Mouse (Mus musculus) midbrain, embryonic 15.5 days (tissue): ENCODE results near the gene Mras. TPM values are rescaled to one million over a fixed set of nuclear protein-coding genes. Genes with fewer than 3 reads are reported as not detected.

Source experiments
- ATAC-seq: fragments of 200-750 bp; cut with Nextera tagmentation; replicated peaks from 2 replicates; pipeline ENCODE4 v1.8.0; 2017; ENCODE audit warnings: moderate TSS enrichment
- H3K27ac ChIP-seq: fragments of 300-500 bp; sonication (generic); 2 replicates; pipeline ENCODE4 v1.5.1; 2015; ENCODE audit warnings: mild to moderate bottlenecking, inconsistent platforms
- H3K27me3 ChIP-seq: fragments of 300-500 bp; sonication (generic); replicated peaks from 2 replicates; pipeline ENCODE4 v1.6.1; 2015; ENCODE audit warnings: inconsistent platforms
- H3K36me3 ChIP-seq: fragments of 300-500 bp; sonication (generic); replicated peaks from 2 replicates; pipeline ENCODE4 v1.6.1; 2015; ENCODE audit warnings: inconsistent platforms
- H3K4me1 ChIP-seq: fragments of 300-500 bp; sonication (generic); 2 replicates; pipeline ENCODE4 v1.6.1; 2015; ENCODE audit warnings: inconsistent platforms
- H3K4me2 ChIP-seq: fragments of 300-500 bp; sonication (generic); 2 replicates; pipeline ENCODE4 v1.6.1; 2015; ENCODE audit warnings: inconsistent platforms, mild to moderate bottlenecking, moderate library complexity
- H3K4me3 ChIP-seq: fragments of 300-500 bp; sonication (generic); 2 replicates; pipeline ENCODE4 v1.5.1; 2015; ENCODE audit warnings: mild to moderate bottlenecking, inconsistent platforms
- H3K9ac ChIP-seq: fragments of 300-500 bp; sonication (generic); 2 replicates; pipeline ENCODE4 v1.6.1; 2015; ENCODE audit warnings: mild to moderate bottlenecking, inconsistent platforms
- H3K9me3 ChIP-seq: fragments of 300-500 bp; sonication (generic); 2 replicates; pipeline ENCODE4 v1.6.1; 2016; ENCODE audit warnings: inconsistent platforms
- WGBS: fragments of 180-500 bp; shearing (Covaris S2); methylation state at CpG from one replicate; pipeline ENCODE4 v1.1.7; 2015; ENCODE audit warnings: mixed read lengths; 5-methylcytosine and 5-hydroxymethylcytosine counted together
- polyA plus RNA-seq: library from polyadenylated mRNA; unstranded; fragments of >200 nt; fragmentation: Nextera tagmentation; extraction: Ambion mirVana; gene quantifications from 2 replicates; pipeline ENCODE4 v1.2.1, GENCODE M21; 2015

Mras gene
- polyA plus RNA-seq, 1 experiment from 2014 or later: 64.3 TPM

- WGBS: 83% methylated on average over 13 of the region's 13 CpGs
- Histone ChIP-seq H3K4me1 (peaks cover 4% of the 10 kb centered on the region; the same call in 1 of the 2 replicates), H3K27me3 (no peaks in the 10 kb centered on the region), H3K9me3 (no peaks in the 10 kb centered on the region), H3K4me3 (no peak overlapping the region), H3K4me2 (no peak overlapping the region), H3K36me3 (0 out of 2 replicates have a peak, but pooled peaks cover 11% of the 10 kb centered on the region), H3K27ac (no peak overlapping the region), H3K9ac (no peak overlapping the region)
- ATAC-seq: no peak
Measured at GRCm38 (mm10) chr9:99397056-99397815, 39.9 kb downstream of the Mras start.

GRCm38 (mm10) chr9:99394366-99394765, 42.8 kb downstream of the Mras start:
- 68% methylated on average over 11 of the region's 11 CpGs for WGBS
- no peak overlapping the region for H3K9ac ChIP-seq
- no peaks in the 10 kb centered on the region for H3K9me3 ChIP-seq
- no peak overlapping the region for H3K4me3 ChIP-seq
- 0 out of 2 replicates have a peak, but pooled peaks cover 10% of the 10 kb centered on the region for H3K36me3 ChIP-seq
- no peak; the same call in 1 of the 2 replicates for ATAC-seq
- H3K27ac ChIP-seq: no peak overlapping the region
- H3K4me2 ChIP-seq: no peak overlapping the region
- no peaks in the 10 kb centered on the region for H3K27me3 ChIP-seq
- H3K4me1 ChIP-seq: no peaks in the 10 kb centered on the region

GRCm38 (mm10) chr9:99393146-99393545, 44.0 kb downstream of the Mras start:
- 94% methylated on average over 8 of the region's 8 CpGs for WGBS
- Histone ChIP-seq H3K4me2 (no peak overlapping the region), H3K36me3 (0 out of 2 replicates have a peak, but pooled peaks cover 10% of the 10 kb centered on the region), H3K9me3 (no peaks in the 10 kb centered on the region), H3K9ac (no peak overlapping the region), H3K27me3 (no peaks in the 10 kb centered on the region), H3K4me3 (no peak overlapping the region), H3K4me1 (no peaks in the 10 kb centered on the region), H3K27ac (no peak overlapping the region)
- no peak for ATAC-seq

- no peak for ATAC-seq
- Histone ChIP-seq H3K4me3 (no peak overlapping the region), H3K4me2 (no peak overlapping the region), H3K27ac (no peak overlapping the region), H3K36me3 (peaks cover 10% of the 10 kb centered on the region; the same call in 1 of the 2 replicates), H3K4me1 (no peaks in the 10 kb centered on the region), H3K9ac (no peak overlapping the region), H3K27me3 (no peaks in the 10 kb centered on the region), H3K9me3 (no peaks in the 10 kb centered on the region)
- 94% methylated on average over 10 of the region's 10 CpGs for WGBS
Measured at GRCm38 (mm10) chr9:99391557-99391956, 45.6 kb downstream of the Mras start.

DNA sequence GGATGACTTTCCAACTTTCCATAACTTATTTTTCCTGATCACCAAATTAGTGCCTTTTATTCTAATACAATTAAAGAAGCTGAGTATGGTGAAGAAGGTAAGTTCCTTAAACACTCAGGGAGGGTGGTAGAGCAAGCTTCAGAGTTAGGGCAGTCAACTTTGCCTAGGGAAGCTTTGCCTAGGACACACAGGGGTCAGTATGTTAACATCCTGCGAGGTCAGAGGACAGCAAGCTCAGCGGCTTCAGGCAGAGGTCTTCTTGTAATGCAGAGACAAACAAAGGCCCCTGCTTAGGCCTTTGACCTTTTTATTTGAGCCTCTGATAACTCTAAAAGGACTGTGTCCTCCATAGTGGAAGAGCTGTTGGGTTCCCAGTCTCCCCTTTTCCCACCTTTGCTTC, 46.5 kb downstream of the Mras start:
- H3K27ac ChIP-seq: no peak overlapping the region
- H3K4me2 ChIP-seq: no peak overlapping the region
- H3K9ac ChIP-seq: no peak overlapping the region
- no peaks in the 10 kb centered on the region for H3K9me3 ChIP-seq
- H3K27me3 ChIP-seq: no peaks in the 10 kb centered on the region
- peaks cover 13% of the 10 kb centered on the region; the same call in 1 of the 2 replicates for H3K36me3 ChIP-seq
- H3K4me1 ChIP-seq: no peaks in the 10 kb centered on the region
- no peak overlapping the region for H3K4me3 ChIP-seq
- no peak for ATAC-seq
- 42% methylated on average over 2 of the region's 2 CpGs for WGBS

DNA sequence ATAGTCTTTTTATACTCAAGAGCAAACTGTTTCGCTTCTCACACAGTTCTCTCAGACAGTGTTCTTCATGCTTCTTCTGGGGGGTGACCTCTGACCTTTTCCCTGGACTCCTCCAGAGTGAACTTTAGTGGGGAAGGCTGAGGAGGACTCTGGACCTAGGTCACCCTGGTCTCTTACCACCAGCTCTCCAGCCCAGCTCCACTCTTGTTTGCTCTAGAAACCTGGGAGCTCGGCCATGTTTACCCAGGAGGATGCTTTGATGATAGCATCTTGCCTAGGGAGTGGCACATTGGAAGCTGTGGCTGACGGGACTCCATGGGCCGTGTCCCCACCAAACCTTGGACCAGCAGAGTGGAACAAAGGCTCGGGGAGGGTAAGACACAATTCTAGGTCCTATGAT, 47.0 kb downstream of the Mras start:
- H3K9ac ChIP-seq: no peak overlapping the region
- no peak overlapping the region for H3K27ac ChIP-seq
- H3K9me3 ChIP-seq: no peaks in the 10 kb centered on the region
- H3K4me3 ChIP-seq: no peak overlapping the region
- H3K36me3 ChIP-seq: peaks cover 13% of the 10 kb centered on the region; the same call in 1 of the 2 replicates
- H3K27me3 ChIP-seq: no peaks in the 10 kb centered on the region
- no peak for ATAC-seq
- H3K4me2 ChIP-seq: no peak overlapping the region
- 87% methylated on average over 5 of the region's 5 CpGs for WGBS
- no peaks in the 10 kb centered on the region for H3K4me1 ChIP-seq

DNA sequence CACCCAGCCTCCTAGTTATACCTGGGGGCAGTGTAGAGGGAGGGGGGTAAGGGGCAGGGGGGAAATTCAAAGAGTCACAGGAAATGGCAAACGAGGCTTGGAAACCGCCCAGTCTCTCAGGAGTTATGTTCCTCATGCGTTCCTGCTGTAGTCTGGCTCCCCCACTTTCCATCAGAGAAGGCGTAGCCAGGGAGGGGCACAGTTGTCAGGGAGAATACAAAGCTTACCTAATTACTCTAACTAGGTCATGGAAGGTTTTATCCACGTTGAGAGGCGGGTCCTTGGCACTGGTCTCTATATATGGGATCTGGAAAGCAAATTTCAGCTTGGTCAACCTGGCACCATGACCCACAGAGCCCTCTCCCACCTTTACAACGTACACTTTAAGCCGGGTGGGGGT, 47.7 kb downstream of the Mras start:
- no peak for ATAC-seq
- H3K9me3 ChIP-seq: no peaks in the 10 kb centered on the region
- 92% methylated on average over 8 of the region's 8 CpGs for WGBS
- no peak overlapping the region for H3K9ac ChIP-seq
- H3K27me3 ChIP-seq: no peaks in the 10 kb centered on the region
- no peak overlapping the region for H3K4me3 ChIP-seq
- H3K36me3 ChIP-seq: peaks cover 13% of the 10 kb centered on the region; the same call in 1 of the 2 replicates
- H3K4me1 ChIP-seq: no peaks in the 10 kb centered on the region
- H3K4me2 ChIP-seq: no peak overlapping the region
- H3K27ac ChIP-seq: no peak overlapping the region

- Histone ChIP-seq H3K4me3 (no peak overlapping the region), H3K4me1 (no peaks in the 10 kb centered on the region), H3K36me3 (peaks cover 13% of the 10 kb centered on the region; the same call in 1 of the 2 replicates), H3K27ac (0 out of 2 replicates have a peak overlapping the region, but pooled peaks have one; percentile 25), H3K9ac (no peak overlapping the region), H3K27me3 (no peaks in the 10 kb centered on the region), H3K4me2 (no peak overlapping the region), H3K9me3 (no peaks in the 10 kb centered on the region)
- 83% methylated on average over 9 of the region's 9 CpGs for WGBS
- no peak for ATAC-seq
Measured at GRCm38 (mm10) chr9:99388856-99389255, 48.3 kb downstream of the Mras start.

DNA sequence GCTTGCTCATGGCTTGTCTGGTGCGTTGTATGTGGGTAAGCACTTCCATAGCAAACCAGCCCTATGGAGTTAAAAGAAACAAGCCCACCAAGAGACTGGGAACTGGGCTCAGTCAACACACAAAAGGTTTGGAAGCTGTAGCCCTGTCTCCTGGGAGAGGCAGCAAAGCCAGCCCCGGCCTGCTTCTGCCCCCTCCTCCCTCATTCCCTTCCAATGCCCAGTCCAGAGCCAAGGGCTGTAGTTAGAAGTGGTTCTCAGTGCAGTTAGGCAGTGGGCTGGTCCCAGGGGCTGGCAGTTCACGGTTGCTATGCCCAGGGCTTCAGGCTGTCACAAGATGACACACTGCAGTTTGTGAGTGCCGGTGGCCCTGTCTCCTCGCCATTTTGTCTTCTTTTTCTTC, 49.1 kb downstream of the Mras start:
- no peaks in the 10 kb centered on the region for H3K4me1 ChIP-seq
- H3K9me3 ChIP-seq: no peaks in the 10 kb centered on the region
- 0 out of 2 replicates have a peak overlapping the region, but pooled peaks have one; percentile 20 for H3K27ac ChIP-seq
- 70% methylated on average over 5 of the region's 5 CpGs for WGBS
- peaks cover 11% of the 10 kb centered on the region; the same call in 1 of the 2 replicates for H3K36me3 ChIP-seq
- H3K9ac ChIP-seq: no peak overlapping the region
- H3K4me3 ChIP-seq: no peak overlapping the region
- peak; percentile 46 for ATAC-seq
- no peak overlapping the region for H3K4me2 ChIP-seq
- H3K27me3 ChIP-seq: no peaks in the 10 kb centered on the region

DNA sequence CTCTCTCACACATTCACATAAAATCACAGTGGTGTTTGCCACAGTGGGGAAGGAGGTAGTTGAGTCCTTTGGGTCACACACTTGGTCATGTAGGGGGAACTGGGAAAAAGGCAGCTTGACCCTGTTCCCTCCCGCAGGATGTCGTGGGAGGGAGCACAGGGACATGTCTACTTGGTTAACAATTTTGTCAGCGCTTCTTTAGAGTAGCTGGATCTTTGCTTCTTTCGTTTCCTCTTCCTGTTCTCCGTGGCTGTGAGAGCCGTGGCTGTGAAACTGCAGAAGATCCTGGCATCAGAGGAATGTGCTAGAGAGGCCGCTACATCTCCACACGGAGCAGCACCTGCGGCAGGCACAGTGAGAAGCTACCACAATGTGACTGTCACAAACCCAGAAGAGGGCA, 54.6 kb downstream of the Mras start:
- H3K4me1 ChIP-seq: no peaks in the 10 kb centered on the region
- H3K4me3 ChIP-seq: no peak overlapping the region
- no peaks in the 10 kb centered on the region for H3K27me3 ChIP-seq
- no peak for ATAC-seq
- no peak overlapping the region for H3K27ac ChIP-seq
- no peaks in the 10 kb centered on the region for H3K9me3 ChIP-seq
- peaks cover 3% of the 10 kb centered on the region; the same call in 1 of the 2 replicates for H3K36me3 ChIP-seq
- H3K9ac ChIP-seq: no peak overlapping the region
- 83% methylated on average over 9 of the region's 9 CpGs for WGBS
- no peak overlapping the region for H3K4me2 ChIP-seq

- WGBS: 67% methylated on average over 5 of the region's 5 CpGs
- H3K4me1 ChIP-seq: peaks cover 2% of the 10 kb centered on the region; the same call in 1 of the 2 replicates
- H3K27me3 ChIP-seq: no peaks in the 10 kb centered on the region
Measured at GRCm38 (mm10) chr9:99379194-99379593, 58.0 kb downstream of the Mras start.

GRCm38 (mm10) chr9:99376591-99377418, 60.4 kb downstream of the Mras start:
- Histone ChIP-seq H3K4me2 (peak overlapping the region; percentile 40), H3K27ac (no peak overlapping the region), H3K4me1 (peaks cover 2% of the 10 kb centered on the region; the same call in 1 of the 2 replicates), H3K36me3 (no peaks in the 10 kb centered on the region), H3K9ac (no peak overlapping the region), H3K4me3 (0 out of 2 replicates have a peak overlapping the region, but pooled peaks have one; percentile 9), H3K27me3 (no peaks in the 10 kb centered on the region), H3K9me3 (no peaks in the 10 kb centered on the region)
- 8% methylated on average over 14 of the region's 14 CpGs for WGBS
- ATAC-seq: no peak; the same call in 1 of the 2 replicates

More at GRCm38 (mm10) chr9:99379194-99379593, 58.0 kb downstream of the Mras start:
- no peak overlapping the region for H3K4me2 ChIP-seq
- H3K9me3 ChIP-seq: no peaks in the 10 kb centered on the region
- H3K9ac ChIP-seq: no peak overlapping the region
- no peak overlapping the region for H3K27ac ChIP-seq
- no peaks in the 10 kb centered on the region for H3K36me3 ChIP-seq
- no peak overlapping the region for H3K4me3 ChIP-seq
- no peak for ATAC-seq
